In genomic region chr11:77148774-77149173, GRCm38 (mm10) we compare ENCODE assay signal across 25 mouse cellular contexts. TPM values are rescaled to one million over a fixed set of nuclear protein-coding genes. Genes with fewer than 3 reads are reported as not detected.
DNase-seq lines count a peak whose midpoint lies in the region; ATAC-seq and TF ChIP-seq lines count a peak whose summit lies in the region.
"Had no signal": no experiment of that assay in that cellular context is flagged by ENCODE, and none has a peak within 500 bp of the region (broad histone marks: within the 10 kb centered on the region; RNA-seq: fewer than 3 reads in every experiment).

No protein-coding gene starts in this region.

- no peak overlapping the region for H3K4me2 ChIP-seq in intestine, postnatal 0 days (replicated peaks; ENCODE audit: low read depth)
- no peak overlapping the region for H3K4me2 ChIP-seq in intestine, embryonic 16.5 days (ENCODE audit: low read depth, low read length)
- H3K4me2 ChIP-seq in liver, embryonic 12.5 days, result no peak overlapping the region
- H3K4me2 ChIP-seq: embryonic facial prominence, embryonic 12.5 days; embryonic facial prominence, embryonic 15.5 days; heart, embryonic 13.5 days; hindbrain, embryonic 12.5 days; hindbrain, embryonic 15.5 days had no signal

- TF ChIP-seq POLR2A in MEL (IDR thresholded peaks at IDR 0.05; ENCODE audit: control insufficient read depth in 1 of 2, insufficient read depth in 1 of 2, low read depth in 1 of 2, low read length in 2 of 2, poor library complexity in 1 of 2), result no peak

- no peaks in the 10 kb centered on the region for H3K79me2 ChIP-seq in MEL (ENCODE audit: control insufficient read depth, insufficient read depth, low read length, poor library complexity)

- no peak for TF ChIP-seq EP300 in MEL (IDR thresholded peaks at IDR 0.05; ENCODE audit: low read depth in 1 of 2, low read length in 2 of 2)

- 86% methylated on average over 2 of the region's 2 CpGs for WGBS in intestine, postnatal 0 days
- WGBS in intestine, embryonic 16.5 days, result 77% methylated on average over 2 of the region's 2 CpGs
- 68% methylated on average over 2 of the region's 2 CpGs for WGBS in liver, embryonic 12.5 days (ENCODE audit: insufficient replicate concordance)

- H3K9ac ChIP-seq in intestine, postnatal 0 days (ENCODE audit: low read depth, low read length), result no peak overlapping the region
- no peak overlapping the region for H3K9ac ChIP-seq in intestine, embryonic 16.5 days (ENCODE audit: low read depth, low read length)
- H3K9ac ChIP-seq in MEL (ENCODE audit: control insufficient read depth, low read depth, low read length, poor library complexity, severe bottlenecking), result no peak overlapping the region
- H3K9ac ChIP-seq in liver, embryonic 12.5 days, result no peak overlapping the region
- H3K9ac ChIP-seq: embryonic facial prominence, embryonic 12.5 days; embryonic facial prominence, embryonic 15.5 days; forebrain, postnatal 0 days; heart, embryonic 13.5 days; hindbrain, embryonic 12.5 days; hindbrain, embryonic 15.5 days had no signal

- H3K27me3 ChIP-seq in intestine, postnatal 0 days (replicated peaks; ENCODE audit: control insufficient read depth, insufficient read depth, low read length), result no peaks in the 10 kb centered on the region
- no peaks in the 10 kb centered on the region for H3K27me3 ChIP-seq in intestine, embryonic 16.5 days (replicated peaks; ENCODE audit: control insufficient read depth, insufficient read depth, low read length)
- H3K27me3 ChIP-seq in E14TG2a.4 (ENCODE audit: insufficient read depth, low read length) (no peaks in the 10 kb centered on the region), MEL (ENCODE audit: control insufficient read depth in 1 of 2, insufficient read depth in 2 of 2, low read length in 2 of 2) (no peaks in the 10 kb centered on the region)
- H3K27me3 ChIP-seq in liver, embryonic 12.5 days (replicated peaks), result no peaks in the 10 kb centered on the region
- H3K27me3 ChIP-seq: CH12.LX; embryonic facial prominence, embryonic 12.5 days; embryonic facial prominence, embryonic 15.5 days; heart, embryonic 13.5 days; hindbrain, embryonic 12.5 days; hindbrain, embryonic 15.5 days had no signal

- peak; percentile 10; the same call in 1 of the 2 replicates for TF ChIP-seq CTCF in intestine, postnatal 0 days (IDR thresholded peaks at IDR 0.05; ENCODE audit: low read depth)
- peak; percentile 61 for TF ChIP-seq CTCF in E14TG2a.4 (conservative IDR thresholded peaks at IDR 0.05; ENCODE audit: low read length)
- TF ChIP-seq CTCF in MEL (IDR thresholded peaks at IDR 0.05 in 2 of 3, conservative IDR thresholded peaks at IDR 0.05 in 1 of 3; ENCODE audit: control insufficient read depth in 1 of 3, insufficient read depth in 1 of 3, low read depth in 2 of 3, low read length in 3 of 3, poor library complexity in 1 of 3, severe bottlenecking in 1 of 3), result peak in 2 of 3 experiments; percentile 25 to 27; a peak in 2 of 6 replicates

- H3K4me1 ChIP-seq in intestine, postnatal 0 days (replicated peaks; ENCODE audit: control insufficient read depth, insufficient read depth, low read length), result no peaks in the 10 kb centered on the region
- H3K4me1 ChIP-seq in intestine, embryonic 16.5 days (ENCODE audit: control insufficient read depth, insufficient read depth, low read length), result 0 out of 2 replicates have a peak, but pooled peaks cover 2% of the 10 kb centered on the region
- H3K4me1 ChIP-seq in E14TG2a.4 (replicated peaks; ENCODE audit: low read depth, low read length) (peaks cover 9% of the 10 kb centered on the region), MEL (ENCODE audit: control insufficient read depth in 1 of 2, insufficient read depth in 2 of 2, low read length in 2 of 2) (peaks cover 13 to 23% of the 10 kb centered on the region in 2 experiments)
- H3K4me1 ChIP-seq in liver, embryonic 12.5 days, result peaks cover 6% of the 10 kb centered on the region; the same call in 1 of the 2 replicates
- H3K4me1 ChIP-seq: embryonic facial prominence, embryonic 12.5 days; embryonic facial prominence, embryonic 15.5 days; heart, embryonic 10.5 days; hindbrain, embryonic 12.5 days; hindbrain, embryonic 15.5 days had no signal

- no peak for TF ChIP-seq RAD21 in MEL (IDR thresholded peaks at IDR 0.05; ENCODE audit: low read depth, low read length)

- no peak overlapping the region for H3K27ac ChIP-seq in intestine, postnatal 0 days (ENCODE audit: low read depth, low read length)
- H3K27ac ChIP-seq in intestine, embryonic 16.5 days (ENCODE audit: low read length), result no peak overlapping the region
- no peak overlapping the region for H3K27ac ChIP-seq in MEL (ENCODE audit: control insufficient read depth, low read depth, low read length)
- H3K27ac ChIP-seq in liver, embryonic 12.5 days, result no peak overlapping the region
- H3K27ac ChIP-seq: embryonic facial prominence, embryonic 12.5 days; embryonic facial prominence, embryonic 15.5 days; gastrocnemius, adult 2 months; heart, adult 2 months; heart, embryonic 10.5 days; heart, embryonic 13.5 days; hindbrain, embryonic 12.5 days; hindbrain, embryonic 15.5 days had no signal

- H3K36me3 ChIP-seq in intestine, postnatal 0 days (ENCODE audit: control insufficient read depth, insufficient read depth), result no peaks in the 10 kb centered on the region
- H3K36me3 ChIP-seq in intestine, embryonic 16.5 days (ENCODE audit: control insufficient read depth, insufficient read depth, low read length), result no peaks in the 10 kb centered on the region
- no peaks in the 10 kb centered on the region for H3K36me3 ChIP-seq in E14TG2a.4 (ENCODE audit: insufficient read depth, low read length)
- peaks cover 0 to 25% of the 10 kb centered on the region in 2 experiments; a peak in 2 of 4 replicates for H3K36me3 ChIP-seq in MEL (ENCODE audit: control insufficient read depth in 1 of 2, insufficient read depth in 2 of 2, low read length in 2 of 2)
- no peaks in the 10 kb centered on the region for H3K36me3 ChIP-seq in liver, embryonic 12.5 days
- H3K36me3 ChIP-seq: embryonic facial prominence, embryonic 12.5 days; embryonic facial prominence, embryonic 15.5 days; heart, embryonic 10.5 days; heart, embryonic 13.5 days; hindbrain, embryonic 12.5 days; hindbrain, embryonic 15.5 days had no signal

- DNase-seq in MEL (ENCODE audit: low read depth, low spot score) (no peak), ZHBTc4 (ENCODE audit: low read depth, low spot score) (peak; percentile 71)
- no peak for DNase-seq in thymus, postnatal 10 days (ENCODE audit: low spot score in 2 of 2)
- DNase-seq: adrenal gland, postnatal 14 days; B cell, adult 2 months; cerebellum, adult 11 months; cerebellum, adult 2 months; cerebellum, adult 9-11 months; cerebellum, postnatal 25 days; forebrain, postnatal 0 days; gastrocnemius, adult 2 months; gastrocnemius, postnatal 14 days; heart, adult 2 months had no signal

- H3K9me3 ChIP-seq in intestine, postnatal 0 days (ENCODE audit: control insufficient read depth), result 0 out of 2 replicates have a peak, but pooled peaks cover 4% of the 10 kb centered on the region
- H3K9me3 ChIP-seq in intestine, embryonic 16.5 days (ENCODE audit: control insufficient read depth, low read length), result peaks cover 3% of the 10 kb centered on the region; the same call in 1 of the 2 replicates
- H3K9me3 ChIP-seq in E14TG2a.4 (ENCODE audit: low read length), result no peaks in the 10 kb centered on the region
- no peaks in the 10 kb centered on the region for H3K9me3 ChIP-seq in MEL (replicated peaks; ENCODE audit: insufficient read depth, low read length)
- no peaks in the 10 kb centered on the region for H3K9me3 ChIP-seq in liver, embryonic 12.5 days (replicated peaks)
- H3K9me3 ChIP-seq: embryonic facial prominence, embryonic 12.5 days; embryonic facial prominence, embryonic 15.5 days; heart, embryonic 10.5 days; hindbrain, embryonic 12.5 days; hindbrain, embryonic 15.5 days had no signal

- H3K4me3 ChIP-seq in intestine, postnatal 0 days (ENCODE audit: low read depth, low read length), result no peak overlapping the region
- no peak overlapping the region for H3K4me3 ChIP-seq in intestine, embryonic 16.5 days (ENCODE audit: low read length)
- H3K4me3 ChIP-seq in E14TG2a.4 (replicated peaks; ENCODE audit: low read length) (no peak overlapping the region), MEL (ENCODE audit: control insufficient read depth in 1 of 2, insufficient read depth in 1 of 2, low read depth in 2 of 2, low read length in 2 of 2) (no peak overlapping the region)
- no peak overlapping the region for H3K4me3 ChIP-seq in liver, embryonic 12.5 days
- H3K4me3 ChIP-seq: embryonic facial prominence, embryonic 12.5 days; embryonic facial prominence, embryonic 15.5 days; gastrocnemius, adult 2 months; heart, adult 2 months; heart, embryonic 10.5 days; heart, embryonic 13.5 days; hindbrain, embryonic 12.5 days; hindbrain, embryonic 15.5 days had no signal

- ATAC-seq in intestine, postnatal 0 days, result no peak
- ATAC-seq in intestine, embryonic 16.5 days, result no peak
- no peak for ATAC-seq in liver, embryonic 12.5 days
- ATAC-seq: forebrain, embryonic 14.5 days; forebrain, postnatal 0 days had no signal

TF ChIP-seq in MEL, 35 proteins besides CTCF, POLR2A, EP300 and RAD21:
- 0 out of 2 replicates have a peak, but pooled peaks have one; percentile 7 for TF ChIP-seq SMC3 (IDR thresholded peaks at IDR 0.05; ENCODE audit: low read depth, low read length)
- TF ChIP-seq NRF1 (IDR thresholded peaks at IDR 0.05; ENCODE audit: insufficient read depth, low read depth, low read length, poor library complexity, severe bottlenecking), result no peak
- no peak for TF ChIP-seq SIN3A (IDR thresholded peaks at IDR 0.05; ENCODE audit: low read length)

RNA-seq across cellular contexts. Expression of gene Efcab5, which starts 40.0 kb away (rescaled TPM):
- polyA plus RNA-seq in intestine, postnatal 0 days (2015; fragmentation: Nextera tagmentation; extraction: Ambion mirVana), result 0.46 and 0.55 TPM in 2 replicates
- polyA plus RNA-seq in intestine, embryonic 16.5 days (2015; fragmentation: Nextera tagmentation; extraction: Ambion mirVana), result 0.18 and 0.37 TPM in 2 replicates
- total RNA-seq in MEL (2012; rRNA removed), result 0.23 and 0.27 TPM in 2 replicates
- polyA plus RNA-seq in MEL (2012; ENCODE audit: insufficient read depth in 1 of 2, insufficient read length in 2 of 2, low read depth in 1 of 2, low replicate concordance in 2 of 2, missing spikeins in 1 of 2), result under 1 TPM in 1 of 2 experiments, not detected in 1; 0.29 TPM
- 0.11 and 0.17 TPM in 2 replicates for polyA plus RNA-seq in liver, embryonic 12.5 days (2016; fragmentation: Nextera tagmentation; extraction: Ambion mirVana)

Comparison
In these comparisons a context has a peak if more than half of its experiments do, and no peak if none do; other contexts are left out.
1. CTCF ChIP-seq: peak in every context shown above with its lines; median percentile 61 in E14TG2a.4; 26 in MEL; 10 in intestine, postnatal 0 days.